Mouse (Mus musculus) bone marrow, adult 2 months (tissue): ENCODE data around the gene Arv1.

Experiments used
- CTCF ChIP-seq: fragments of 200-500 bp; IDR thresholded peaks from 2 replicates; pipeline ENCODE4 v1.5.1; 2011; ENCODE audit warnings: low read length, control low read depth; ENCODE audit not compliant: control insufficient read depth, insufficient read depth
- POLR2A ChIP-seq: fragments of 200-500 bp; IDR thresholded peaks from 2 replicates; pipeline ENCODE4 v1.6.1; 2011; ENCODE audit warnings: low read depth, mild to moderate bottlenecking, control low read depth, low read length, borderline replicate concordance; ENCODE audit not compliant: control insufficient read depth

- TF ChIP-seq CTCF (no peak), POLR2A (no peak)
Observed at GRCm38 (mm10) chr8:124746661-124747060, 24.7 kb downstream of the Arv1 start.
